Mouse (Mus musculus): ENCODE measurements around the gene BC052040.

GRCm38 (mm10) chr2:115650203-115650602 is 68.7 kb downstream of the BC052040 start:
- TF ChIP-seq POLR2A (IDR thresholded peaks at IDR 0.05; ENCODE audit: control insufficient read depth, extremely low read depth, insufficient read depth, low read length, poor library complexity) (no peak), CTCF (IDR thresholded peaks at IDR 0.05; ENCODE audit: borderline replicate concordance, control insufficient read depth, extremely low read depth, insufficient read depth, low read length, poor library complexity) (no peak)
